ENCODE assay signal across 7 mouse cellular contexts in genomic region chr4:129495672-129496562, GRCm38 (mm10). TPM values are rescaled to one million over a fixed set of nuclear protein-coding genes. Genes with fewer than 3 reads are reported as not detected.
A peak's percentile ranks its signal among the peaks of the same experiment; 100 is the strongest.
DNase-seq lines count a peak whose midpoint lies in the region; ATAC-seq and TF ChIP-seq lines count a peak whose summit lies in the region.

No protein-coding gene starts in this region.

- no peak for ATAC-seq in intestine, embryonic 16.5 days

- H3K4me2 ChIP-seq in intestine, embryonic 16.5 days (ENCODE audit: low read depth, low read length): no peak overlapping the region

- TF ChIP-seq POLR2A in testis, adult 2 months (IDR thresholded peaks at IDR 0.05; ENCODE audit: control insufficient read depth, low read depth, low read length): no peak

- no peaks in the 10 kb centered on the region for H3K9me3 ChIP-seq in forebrain, embryonic 10.5 days
- no peaks in the 10 kb centered on the region for H3K9me3 ChIP-seq in intestine, embryonic 16.5 days (ENCODE audit: control insufficient read depth, low read length)

- peaks cover 19% of the 10 kb centered on the region for H3K4me1 ChIP-seq in testis, adult 2 months (ENCODE audit: control insufficient read depth, insufficient read depth, low read length)
- H3K4me1 ChIP-seq in forebrain, embryonic 10.5 days: peaks cover 50% of the 10 kb centered on the region
- peaks cover 22% of the 10 kb centered on the region for H3K4me1 ChIP-seq in intestine, embryonic 16.5 days (ENCODE audit: control insufficient read depth, insufficient read depth, low read length)

- DNase-seq in testis, postnatal 14 days (ENCODE audit: low spot score): no peak
- no peak for DNase-seq in forebrain, embryonic 10.5 days (ENCODE audit: extremely low spot score, low spot score)
- DNase-seq in lung, postnatal 36 days: peak; percentile 43
- DNase-seq in skeletal muscle tissue, adult 2 months (ENCODE audit: low read depth, low spot score): peak; percentile 35
- no peak for DNase-seq in cerebellum, adult 9-10 months

- no peaks in the 10 kb centered on the region for H3K27me3 ChIP-seq in testis, adult 2 months (ENCODE audit: control insufficient read depth, insufficient read depth, low read length)
- peaks cover 22% of the 10 kb centered on the region for H3K27me3 ChIP-seq in forebrain, embryonic 10.5 days (ENCODE audit: poor library complexity, severe bottlenecking)
- peaks cover 7% of the 10 kb centered on the region; the same call in 1 of the 2 replicates for H3K27me3 ChIP-seq in intestine, embryonic 16.5 days (replicated peaks; ENCODE audit: control insufficient read depth, insufficient read depth, low read length)

- H3K36me3 ChIP-seq in testis, adult 2 months (ENCODE audit: control insufficient read depth, insufficient read depth, low read length): no peaks in the 10 kb centered on the region
- H3K36me3 ChIP-seq in forebrain, embryonic 10.5 days (replicated peaks): no peaks in the 10 kb centered on the region
- H3K36me3 ChIP-seq in intestine, embryonic 16.5 days (ENCODE audit: control insufficient read depth, insufficient read depth, low read length): no peaks in the 10 kb centered on the region

- H3K27ac ChIP-seq in testis, adult 2 months (ENCODE audit: control insufficient read depth, insufficient read depth, low read depth, low read length): peak overlapping the region; percentile 45
- H3K27ac ChIP-seq in forebrain, embryonic 10.5 days: peak overlapping the region; percentile 44; the same call in 1 of the 2 replicates
- H3K27ac ChIP-seq in intestine, embryonic 16.5 days (ENCODE audit: low read length): peak overlapping the region; percentile 16; the same call in 1 of the 2 replicates

- H3K4me3 ChIP-seq in testis, adult 2 months (ENCODE audit: control insufficient read depth, low read depth, low read length): no peak overlapping the region
- no peak overlapping the region for H3K4me3 ChIP-seq in forebrain, embryonic 10.5 days
- no peak overlapping the region for H3K4me3 ChIP-seq in intestine, embryonic 16.5 days (ENCODE audit: low read length)

- no peak overlapping the region for H3K9ac ChIP-seq in intestine, embryonic 16.5 days (ENCODE audit: low read depth, low read length)

- 42% methylated on average over 16 of the region's 16 CpGs for WGBS in forebrain, embryonic 10.5 days
- 34% methylated on average over 16 of the region's 16 CpGs for WGBS in intestine, embryonic 16.5 days

- peak; percentile 26; the same call in 1 of the 2 replicates for TF ChIP-seq CTCF in testis, adult 2 months (IDR thresholded peaks at IDR 0.05; ENCODE audit: control insufficient read depth, insufficient read depth, insufficient replicate concordance, low read depth, low read length)

RNA-seq across cellular contexts. Expression of gene Fam229a, which starts 4.9 kb away (rescaled TPM):
- polyA plus RNA-seq in testis, adult 2 months (2012; rRNA removed): 945 and 1,232 TPM in 2 replicates
- polyA plus RNA-seq in forebrain, embryonic 10.5 days (2016; fragmentation: Nextera tagmentation; extraction: Ambion mirVana): not detected in 2 replicates
- not detected in 2 replicates for polyA plus RNA-seq in intestine, embryonic 16.5 days (2015; fragmentation: Nextera tagmentation; extraction: Ambion mirVana)

RNA-seq across cellular contexts. Expression of gene Tssk3, which starts 5.1 kb away (rescaled TPM):
- polyA plus RNA-seq in testis, adult 2 months (2012; rRNA removed): 252 and 267 TPM in 2 replicates
- not detected in 2 replicates for polyA plus RNA-seq in forebrain, embryonic 10.5 days (2016; fragmentation: Nextera tagmentation; extraction: Ambion mirVana)
- polyA plus RNA-seq in intestine, embryonic 16.5 days (2015; fragmentation: Nextera tagmentation; extraction: Ambion mirVana): not detected in 2 replicates

RNA-seq across cellular contexts. Expression of gene Marcksl1, which starts 17.5 kb away (rescaled TPM):
- polyA plus RNA-seq in testis, adult 2 months (2012; rRNA removed): 55.6 and 69.9 TPM in 2 replicates
- 1,441 and 1,446 TPM in 2 replicates for polyA plus RNA-seq in forebrain, embryonic 10.5 days (2016; fragmentation: Nextera tagmentation; extraction: Ambion mirVana)
- polyA plus RNA-seq in intestine, embryonic 16.5 days (2015; fragmentation: Nextera tagmentation; extraction: Ambion mirVana): 289 and 312 TPM in 2 replicates

RNA-seq across cellular contexts. Expression of gene Bsdc1, which starts 34.5 kb away (rescaled TPM):
- polyA plus RNA-seq in testis, adult 2 months (2012; rRNA removed): 35.5 and 38.2 TPM in 2 replicates
- 18.0 and 19.5 TPM in 2 replicates for polyA plus RNA-seq in forebrain, embryonic 10.5 days (2016; fragmentation: Nextera tagmentation; extraction: Ambion mirVana)
- 24.5 and 24.7 TPM in 2 replicates for polyA plus RNA-seq in intestine, embryonic 16.5 days (2015; fragmentation: Nextera tagmentation; extraction: Ambion mirVana)

RNA-seq across cellular contexts. Expression of gene Hdac1, which starts 46.6 kb away (rescaled TPM):
- polyA plus RNA-seq in testis, adult 2 months (2012; rRNA removed): 123 and 132 TPM in 2 replicates
- 294 and 319 TPM in 2 replicates for polyA plus RNA-seq in forebrain, embryonic 10.5 days (2016; fragmentation: Nextera tagmentation; extraction: Ambion mirVana)
- polyA plus RNA-seq in intestine, embryonic 16.5 days (2015; fragmentation: Nextera tagmentation; extraction: Ambion mirVana): 196 and 207 TPM in 2 replicates

Comparison
In these comparisons a context has a peak if more than half of its experiments do, and no peak if none do; other contexts are left out.
1. DNase-seq: peak in lung, postnatal 36 days (single experiment) and skeletal muscle tissue, adult 2 months (single experiment); none in testis, postnatal 14 days (single experiment), forebrain, embryonic 10.5 days (single experiment) and cerebellum, adult 9-10 months (single experiment).
2. RNA of gene Fam229a, which starts 4.9 kb away (polyA plus RNA-seq): 945 to 1,232 TPM in testis, adult 2 months; not detected in forebrain, embryonic 10.5 days and not detected in intestine, embryonic 16.5 days; every median in the first group is over 100 times any median in the second.
3. RNA of gene Tssk3, which starts 5.1 kb away (polyA plus RNA-seq): 252 to 267 TPM in testis, adult 2 months; not detected in intestine, embryonic 16.5 days and not detected in forebrain, embryonic 10.5 days; every median in the first group is over 100 times any median in the second.
4. Peak in every context shown above with its lines, with median percentiles within 50 percentile points of each other: H3K27ac ChIP-seq.